Mouse (Mus musculus): ENCODE data around the gene Necap2.

DNA sequence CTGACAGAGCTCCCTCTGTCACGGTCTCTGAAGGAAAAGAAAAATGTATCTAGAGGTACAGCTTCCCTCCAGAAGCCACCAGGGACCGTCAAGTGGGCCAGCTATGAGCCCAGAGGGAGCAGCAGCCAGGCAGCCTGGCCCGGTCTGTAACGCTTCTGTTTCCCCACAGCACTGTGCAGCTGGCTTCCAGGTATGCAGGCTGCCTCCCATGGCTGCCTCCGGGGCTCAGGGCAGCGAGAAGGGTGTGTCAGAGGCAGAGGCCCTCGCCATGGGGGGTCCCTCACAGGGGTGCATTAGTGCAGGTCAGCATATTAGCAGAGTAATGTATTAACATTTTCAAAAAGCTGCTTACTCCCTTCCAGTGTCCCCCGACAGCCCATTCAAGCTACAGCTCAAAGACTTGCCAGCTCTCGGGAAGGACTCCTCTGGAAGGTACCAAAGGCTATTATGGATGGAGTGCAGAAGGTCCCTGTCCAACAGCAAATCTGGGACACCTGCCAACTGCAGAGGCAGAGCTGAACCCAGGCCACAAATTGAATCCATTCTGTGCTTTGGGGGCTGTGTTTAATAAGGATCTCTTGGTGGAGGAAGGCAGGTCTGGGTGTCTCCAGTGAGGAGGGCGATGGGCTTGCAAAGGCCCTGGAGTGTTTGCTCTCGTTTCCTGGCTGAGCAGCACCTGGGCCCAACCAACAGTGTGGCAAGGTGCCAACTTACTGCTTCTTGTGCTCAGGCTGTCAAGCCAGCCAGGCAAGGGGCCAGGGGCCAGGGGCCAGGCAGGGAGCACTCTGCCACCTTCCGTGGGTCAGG, 11.2 kb downstream of the Necap2 start:
- TF ChIP-seq CTCF (conservative IDR thresholded peaks at IDR 0.05; ENCODE audit: insufficient read depth, insufficient read length, low read depth, low read length), result no peak
- TF ChIP-seq POLR2A (IDR thresholded peaks at IDR 0.05; ENCODE audit: low read depth, low read length), result no peak
